Mouse (Mus musculus): Measurements from ENCODE around the gene Spats1. TPM values are rescaled to one million over a fixed set of nuclear protein-coding genes. Genes with fewer than 3 reads are reported as not detected.

Gene Spats1
- total RNA-seq, 1 experiment = 8.5 TPM

DNA sequence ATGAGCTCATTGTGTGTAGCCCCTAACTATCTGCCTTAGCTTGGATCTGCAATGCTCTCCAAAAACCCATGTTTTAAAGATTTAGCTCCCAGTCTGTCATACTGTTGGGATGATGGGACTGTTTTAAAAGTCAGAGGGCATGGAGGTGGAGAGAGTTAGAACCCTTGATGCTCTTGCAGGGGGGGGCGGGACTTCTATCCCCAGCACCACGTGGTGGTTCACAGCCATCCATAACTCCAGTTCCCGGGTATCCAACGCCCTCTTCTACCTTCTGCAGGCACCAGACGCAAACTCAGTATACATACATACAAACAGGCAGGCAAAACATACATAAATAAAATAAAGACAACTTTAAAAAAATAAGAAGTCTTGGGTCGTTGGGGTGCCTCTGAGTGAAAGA lies 1.5 kb downstream of the Spats1 start:
- Histone ChIP-seq H3K9ac (ENCODE audit: insufficient read depth, low read depth, low read length, poor library complexity, severe bottlenecking) (peak overlapping the region; percentile 53; the same call in 1 of the 2 replicates), H3K4me1 (ENCODE audit: control insufficient read depth in 2 of 2, insufficient read depth in 2 of 2, low read length in 2 of 2, poor library complexity in 1 of 2) (peaks cover 16 to 21% of the 10 kb centered on the region in 2 experiments), H3K9me3 (ENCODE audit: control insufficient read depth, insufficient read depth, low read depth, low read length) (no peaks in the 10 kb centered on the region), H3K27ac (ENCODE audit: insufficient read depth, low read depth, low read length, poor library complexity, severe bottlenecking) (0 out of 2 replicates have a peak overlapping the region, but pooled peaks have one; percentile 35), H3K4me3 (ENCODE audit: insufficient read depth in 1 of 2, low read depth in 1 of 2, low read length in 2 of 2, poor library complexity in 1 of 2, severe bottlenecking in 1 of 2) (peak overlapping the region in 1 of 2 experiments; percentile 63; a peak in 1 of 4 replicates), H3K36me3 (ENCODE audit: control insufficient read depth, insufficient read depth, low read length, poor library complexity, severe bottlenecking) (no peaks in the 10 kb centered on the region)
- in situ Hi-C loops (cut with MboI; ENCODE audit: low sequenced_read_pairs in 2 of 2, unreplicated experiment in 2 of 2) = loop anchor here (10.0 kb wide), 1 partner anchor 81 kb away; the partner anchor contains the start of gene Nfkbie (in 2 of the 2)
- no peak for DNase-seq (ENCODE audit: low read depth, low spot score)
- TF ChIP-seq HCFC1 (IDR thresholded peaks at IDR 0.05; ENCODE audit: borderline replicate concordance, insufficient read depth, low read length) (no peak), ZC3H11A (IDR thresholded peaks at IDR 0.05; ENCODE audit: borderline replicate concordance, low read depth, low read length) (no peak), ZNF384 (IDR thresholded peaks at IDR 0.05; ENCODE audit: low read depth, low read length) (no peak), CHD2 (IDR thresholded peaks at IDR 0.05; ENCODE audit: low read depth, low read length) (no peak), MAFK (IDR thresholded peaks at IDR 0.05; ENCODE audit: insufficient read depth, low read depth, low read length) (no peak)

DNA sequence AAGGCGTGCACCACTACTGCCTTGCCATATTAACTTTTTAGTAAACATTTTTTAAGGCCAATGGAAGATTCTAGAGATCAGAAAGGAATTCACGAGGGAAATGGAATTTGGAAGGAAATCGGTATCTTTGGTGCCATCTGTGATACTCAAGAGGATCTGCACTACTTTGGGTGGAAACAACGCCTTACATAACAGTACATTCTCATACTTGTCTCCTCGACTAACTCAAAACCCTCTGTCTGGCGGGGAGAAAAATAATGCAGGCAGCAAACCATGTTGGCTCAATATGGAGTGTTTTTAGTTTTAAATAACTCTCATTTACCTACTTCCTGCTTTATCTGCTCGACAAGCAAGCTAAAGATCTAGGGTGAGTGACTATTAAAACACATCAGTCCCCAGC lies 4.5 kb downstream of the Spats1 start:
- no peak for DNase-seq (ENCODE audit: low read depth, low spot score)
- in situ Hi-C loops (cut with MboI; ENCODE audit: low sequenced_read_pairs in 2 of 2, unreplicated experiment in 2 of 2) = loop anchor here (10.0 kb wide), 1 partner anchor 84 kb away; the partner anchor contains the start of gene Nfkbie (in 2 of the 2)
- no peak overlapping the region for H3K27ac ChIP-seq (ENCODE audit: insufficient read depth, low read depth, low read length, poor library complexity, severe bottlenecking)
- no peak overlapping the region for H3K9ac ChIP-seq (ENCODE audit: insufficient read depth, low read depth, low read length, poor library complexity, severe bottlenecking)
- no peaks in the 10 kb centered on the region for H3K9me3 ChIP-seq (ENCODE audit: control insufficient read depth, insufficient read depth, low read depth, low read length)
- H3K4me3 ChIP-seq (ENCODE audit: insufficient read depth in 1 of 2, low read depth in 1 of 2, low read length in 2 of 2, poor library complexity in 1 of 2, severe bottlenecking in 1 of 2) = no peak overlapping the region
- no peaks in the 10 kb centered on the region for H3K36me3 ChIP-seq (ENCODE audit: control insufficient read depth, insufficient read depth, low read length, poor library complexity, severe bottlenecking)
- TF ChIP-seq ZC3H11A (IDR thresholded peaks at IDR 0.05; ENCODE audit: borderline replicate concordance, low read depth, low read length) (no peak), HCFC1 (IDR thresholded peaks at IDR 0.05; ENCODE audit: borderline replicate concordance, insufficient read depth, low read length) (no peak), MAFK (IDR thresholded peaks at IDR 0.05; ENCODE audit: insufficient read depth, low read depth, low read length) (no peak), CHD2 (IDR thresholded peaks at IDR 0.05; ENCODE audit: low read depth, low read length) (no peak), ZNF384 (IDR thresholded peaks at IDR 0.05; ENCODE audit: low read depth, low read length) (no peak)
- H3K4me1 ChIP-seq (ENCODE audit: control insufficient read depth in 2 of 2, insufficient read depth in 2 of 2, low read length in 2 of 2, poor library complexity in 1 of 2) = peaks cover 13 to 16% of the 10 kb centered on the region in 2 experiments

DNA sequence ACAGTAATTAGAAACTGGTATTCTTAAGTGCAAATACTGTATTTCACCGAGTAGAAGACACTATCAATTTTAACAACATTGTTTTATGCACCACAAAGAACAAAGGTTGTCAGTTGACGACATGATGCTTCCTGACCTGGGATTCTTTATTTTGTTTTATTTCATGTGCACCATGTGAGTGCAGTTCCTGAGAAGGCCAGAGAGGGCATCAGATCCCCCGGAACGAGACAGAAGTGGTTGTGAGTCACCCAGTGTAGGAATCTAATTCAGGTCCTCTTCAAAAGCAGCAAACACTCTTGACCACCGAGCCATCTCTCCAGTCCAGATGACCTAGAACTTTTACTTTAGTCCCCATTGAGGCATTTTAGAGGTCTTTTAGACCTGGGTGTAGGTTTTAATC lies 6.9 kb downstream of the Spats1 start:
- Histone ChIP-seq H3K9me3 (ENCODE audit: control insufficient read depth, insufficient read depth, low read depth, low read length) (no peaks in the 10 kb centered on the region), H3K4me1 (ENCODE audit: control insufficient read depth in 2 of 2, insufficient read depth in 2 of 2, low read length in 2 of 2, poor library complexity in 1 of 2) (peaks cover 7 to 17% of the 10 kb centered on the region in 2 experiments), H3K9ac (ENCODE audit: insufficient read depth, low read depth, low read length, poor library complexity, severe bottlenecking) (no peak overlapping the region), H3K27ac (ENCODE audit: insufficient read depth, low read depth, low read length, poor library complexity, severe bottlenecking) (no peak overlapping the region), H3K4me3 (ENCODE audit: insufficient read depth in 1 of 2, low read depth in 1 of 2, low read length in 2 of 2, poor library complexity in 1 of 2, severe bottlenecking in 1 of 2) (no peak overlapping the region), H3K36me3 (ENCODE audit: control insufficient read depth, insufficient read depth, low read length, poor library complexity, severe bottlenecking) (no peaks in the 10 kb centered on the region)
- DNase-seq (ENCODE audit: low read depth, low spot score) = no peak
- TF ChIP-seq ZNF384 (IDR thresholded peaks at IDR 0.05; ENCODE audit: low read depth, low read length) (no peak), HCFC1 (IDR thresholded peaks at IDR 0.05; ENCODE audit: borderline replicate concordance, insufficient read depth, low read length) (no peak), CHD2 (IDR thresholded peaks at IDR 0.05; ENCODE audit: low read depth, low read length) (no peak), ZC3H11A (IDR thresholded peaks at IDR 0.05; ENCODE audit: borderline replicate concordance, low read depth, low read length) (no peak), MAFK (IDR thresholded peaks at IDR 0.05; ENCODE audit: insufficient read depth, low read depth, low read length) (no peak)
- in situ Hi-C loops (cut with MboI; ENCODE audit: low sequenced_read_pairs in 2 of 2, unreplicated experiment in 2 of 2) = no loop called here

DNA sequence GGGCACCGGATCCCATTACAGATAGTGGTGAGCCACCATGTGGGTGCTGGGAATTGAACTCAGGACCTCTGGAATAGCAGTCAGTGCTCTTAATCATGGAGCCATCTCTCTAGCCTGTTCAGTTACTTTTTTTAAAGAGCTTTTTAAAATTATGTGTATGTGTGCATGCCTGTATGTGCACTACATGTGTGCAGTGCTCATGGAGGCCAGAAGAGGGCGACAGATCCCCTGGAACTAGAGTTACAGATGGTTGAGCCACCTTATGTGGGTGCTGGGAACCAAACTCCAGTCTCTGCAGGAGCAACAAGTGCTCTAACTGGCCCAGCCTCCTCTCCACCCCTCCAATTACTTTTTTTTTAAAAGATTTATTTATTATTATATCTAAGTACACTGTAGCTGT lies 8.5 kb downstream of the Spats1 start:
- Histone ChIP-seq H3K27ac (ENCODE audit: insufficient read depth, low read depth, low read length, poor library complexity, severe bottlenecking) (no peak overlapping the region), H3K4me3 (ENCODE audit: insufficient read depth in 1 of 2, low read depth in 1 of 2, low read length in 2 of 2, poor library complexity in 1 of 2, severe bottlenecking in 1 of 2) (no peak overlapping the region), H3K36me3 (ENCODE audit: control insufficient read depth, insufficient read depth, low read length, poor library complexity, severe bottlenecking) (no peaks in the 10 kb centered on the region), H3K4me1 (ENCODE audit: control insufficient read depth in 2 of 2, insufficient read depth in 2 of 2, low read length in 2 of 2, poor library complexity in 1 of 2) (peaks cover 4 to 10% of the 10 kb centered on the region in 2 experiments; a peak in 3 of 4 replicates), H3K9ac (ENCODE audit: insufficient read depth, low read depth, low read length, poor library complexity, severe bottlenecking) (no peak overlapping the region), H3K9me3 (ENCODE audit: control insufficient read depth, insufficient read depth, low read depth, low read length) (no peaks in the 10 kb centered on the region)
- no peak for DNase-seq (ENCODE audit: low read depth, low spot score)
- no peak for TF ChIP-seq ZNF384 (IDR thresholded peaks at IDR 0.05; ENCODE audit: low read depth, low read length)
- no peak for TF ChIP-seq CHD2 (IDR thresholded peaks at IDR 0.05; ENCODE audit: low read depth, low read length)
- TF ChIP-seq ZC3H11A (IDR thresholded peaks at IDR 0.05; ENCODE audit: borderline replicate concordance, low read depth, low read length) = no peak
- no peak for TF ChIP-seq HCFC1 (IDR thresholded peaks at IDR 0.05; ENCODE audit: borderline replicate concordance, insufficient read depth, low read length)
- TF ChIP-seq MAFK (IDR thresholded peaks at IDR 0.05; ENCODE audit: insufficient read depth, low read depth, low read length) = no peak
- in situ Hi-C loops (cut with MboI; ENCODE audit: low sequenced_read_pairs in 2 of 2, unreplicated experiment in 2 of 2) = no loop called here
